Mouse (Mus musculus) neutrophil, adult 83 days (primary cell): Measurements from ENCODE around the gene Ppp6r1. TPM values are rescaled to one million over a fixed set of nuclear protein-coding genes. Genes with fewer than 3 reads are reported as not detected.

Experiments
- total RNA-seq, 2 experiments: library from RNA; stranded (reverse); gene quantifications; one replicate each; pipeline ENCODE4 v1.2.4; 2023

Gene Ppp6r1
- total RNA-seq: 100 to 1,000 TPM; 149 to 155 TPM

GRCm38 (mm10) chr7:4658912-4659551 is at the start of gene Ppp6r1:
Gene Ppp6r1, minus strand, starts transcription at chr7:4659019.

GRCm38 (mm10) chr7:4690387-4690786 is 31.6 kb upstream of the Ppp6r1 start, which contains the start of gene Brsk1:
Gene Brsk1, plus strand, starts transcription at chr7:4690604.

GRCm38 (mm10) chr7:4684632-4685417 is 26.0 kb upstream of the Ppp6r1 start, which contains the start of gene Hspbp1:
Gene Hspbp1, minus strand, starts transcription at chr7:4685068.

GRCm38 (mm10) chr7:4631031-4631430 is 27.8 kb downstream of the Ppp6r1 start, which contains the start of gene Tmem86b:
Gene Tmem86b, minus strand, starts transcription at chr7:4631422.

GRCm38 (mm10) chr7:4603873-4604272 is 54.9 kb downstream of the Ppp6r1 start, which contains the start of gene Ptprh:
Gene Ptprh, minus strand, starts transcription at chr7:4604041.

Other genes starting within 250 kb of the Ppp6r1 start
- gene Rdh13, start 213.4 kb downstream of the Ppp6r1 start, total RNA-seq: 1 to 10 TPM; 2.5 to 3.1 TPM
- 1 to 10 TPM; 7.4 to 8.0 TPM for gene Eps8l1, start 198.3 kb downstream of the Ppp6r1 start, total RNA-seq
- gene Ppp1r12c, start 157.3 kb downstream of the Ppp6r1 start, total RNA-seq: 100 to 1,000 TPM; 168 to 202 TPM
- gene Tnnt1, start 142.6 kb downstream of the Ppp6r1 start, total RNA-seq: 10 to 100 TPM in 1 of 2 experiments, 1 to 10 TPM in 1; 9.0 to 15.0 TPM
- 1 to 10 TPM in 1 of 2 experiments, under 1 TPM in 1; 0.39 to 1.7 TPM for gene Tnni3, start 134.8 kb downstream of the Ppp6r1 start, total RNA-seq
- gene Dnaaf3, start 126.6 kb downstream of the Ppp6r1 start, total RNA-seq: under 1 TPM; 0.50 to 0.77 TPM
- not detected for gene Syt5, start 111.5 kb downstream of the Ppp6r1 start, total RNA-seq
- gene Ptprh, start 55.0 kb downstream of the Ppp6r1 start, total RNA-seq: not detected
- 10 to 100 TPM; 22.9 to 23.5 TPM for gene Tmem86b, start 27.6 kb downstream of the Ppp6r1 start, total RNA-seq
- 10 to 100 TPM; 15.7 to 22.2 TPM for gene Hspbp1, start 26.0 kb upstream of the Ppp6r1 start, total RNA-seq
- under 1 TPM in 1 of 2 experiments, not detected in 1; 0.28 TPM for gene Brsk1, start 31.6 kb upstream of the Ppp6r1 start, total RNA-seq
- 10 to 100 TPM; 20.0 to 21.3 TPM for gene Tmem150b, start 66.2 kb upstream of the Ppp6r1 start, total RNA-seq
- gene Kmt5c, start 81.1 kb upstream of the Ppp6r1 start, total RNA-seq: 100 to 1,000 TPM; 113 TPM
- 10 to 100 TPM; 36.5 to 36.7 TPM for gene Cox6b2, start 94.1 kb upstream of the Ppp6r1 start, total RNA-seq
- not detected for gene Fam71e2, start 112.3 kb upstream of the Ppp6r1 start, total RNA-seq
- gene Il11, start 123.8 kb upstream of the Ppp6r1 start, total RNA-seq: not detected
- not detected for gene Tmem190, start 123.9 kb upstream of the Ppp6r1 start, total RNA-seq
- 1 to 10 TPM; 2.1 to 2.4 TPM for gene Tmem238, start 130.6 kb upstream of the Ppp6r1 start, total RNA-seq
- gene Rpl28, start 133.9 kb upstream of the Ppp6r1 start, total RNA-seq: 1,000 to 10,000 TPM in 1 of 2 experiments, 100 to 1,000 TPM in 1; 932 to 1,065 TPM
- gene Ube2s, start 153.6 kb upstream of the Ppp6r1 start, total RNA-seq: 100 to 1,000 TPM; 229 to 230 TPM
- gene Shisa7, start 185.7 kb upstream of the Ppp6r1 start, total RNA-seq: not detected
- 1 to 10 TPM; 4.5 to 7.4 TPM for gene Isoc2b, start 211.2 kb upstream of the Ppp6r1 start, total RNA-seq
- 1 to 10 TPM; 5.8 to 7.4 TPM for gene Isoc2a, start 218.1 kb upstream of the Ppp6r1 start, total RNA-seq
- gene Gm36210, start 247.5 kb upstream of the Ppp6r1 start, total RNA-seq: not detected